Mouse (Mus musculus) hindbrain, embryonic 14.5 days (tissue): ENCODE results near the gene Kirrel2. TPM values are rescaled to one million over a fixed set of nuclear protein-coding genes. Genes with fewer than 3 reads are reported as not detected.

Experiments
- ATAC-seq: fragments of 200-750 bp; cut with Nextera tagmentation; 2 replicates; pipeline ENCODE4 v1.8.0; 2017; ENCODE audit warnings: moderate number of reproducible peaks, mild to moderate bottlenecking, moderate TSS enrichment, moderate library complexity; ENCODE audit not compliant: low FRiP score
- DNase-seq: peaks from one replicate; pipeline ENCODE4 v3.0.0-alpha.2; 2015; ENCODE audit warnings: low spot score
- H3K27ac ChIP-seq: fragments of 300-500 bp; sonication (generic); 2 replicates; pipeline ENCODE4 v1.5.1; 2014; ENCODE audit warnings: mild to moderate bottlenecking, moderate library complexity
- H3K27me3 ChIP-seq: fragments of 300-500 bp; sonication (generic); 2 replicates; pipeline ENCODE4 v1.6.1; 2014; ENCODE audit warnings: mild to moderate bottlenecking, low read length, mixed read lengths; ENCODE audit not compliant: control insufficient read depth, insufficient read depth
- H3K36me3 ChIP-seq: fragments of 300-500 bp; sonication (generic); replicated peaks from 2 replicates; pipeline ENCODE4 v1.6.1; 2014; ENCODE audit not compliant: control insufficient read depth, insufficient read depth
- H3K4me1 ChIP-seq: fragments of 300-500 bp; sonication (generic); replicated peaks from 2 replicates; pipeline ENCODE4 v1.6.1; 2014; ENCODE audit warnings: antibody characterized with exemption, low read length, mixed read lengths; ENCODE audit not compliant: control insufficient read depth, insufficient read depth
- H3K4me2 ChIP-seq: fragments of 300-500 bp; sonication (generic); replicated peaks from 2 replicates; pipeline ENCODE4 v1.6.1; 2014; ENCODE audit warnings: mild to moderate bottlenecking, moderate library complexity
- H3K4me3 ChIP-seq: fragments of 300-500 bp; sonication (generic); replicated peaks from 2 replicates; pipeline ENCODE4 v1.5.1; 2014; ENCODE audit warnings: mild to moderate bottlenecking, low read length
- H3K9ac ChIP-seq: fragments of 300-500 bp; sonication (generic); 2 replicates; pipeline ENCODE4 v1.6.1; 2014
- H3K9me3 ChIP-seq: fragments of 300-500 bp; sonication (generic); 2 replicates; pipeline ENCODE4 v1.6.1; 2016; ENCODE audit warnings: low read length; ENCODE audit not compliant: control insufficient read depth
- WGBS: fragments of 180-500 bp; shearing (Covaris S2); extraction: QIAGEN DNeasy Blood & Tissue Kit; methylation state at CpG from one replicate; pipeline ENCODE4 v1.1.7; 2014; 5-methylcytosine and 5-hydroxymethylcytosine counted together
- polyA plus RNA-seq: library from polyadenylated mRNA; unstranded; fragments of >200 nt; fragmentation: Nextera tagmentation; extraction: Ambion mirVana; gene quantifications from 2 replicates; pipeline ENCODE4 v1.2.1, GENCODE M21; 2014

Gene Kirrel2
- polyA plus RNA-seq, 1 experiment from 2014 or later: 1.8 TPM

DNA sequence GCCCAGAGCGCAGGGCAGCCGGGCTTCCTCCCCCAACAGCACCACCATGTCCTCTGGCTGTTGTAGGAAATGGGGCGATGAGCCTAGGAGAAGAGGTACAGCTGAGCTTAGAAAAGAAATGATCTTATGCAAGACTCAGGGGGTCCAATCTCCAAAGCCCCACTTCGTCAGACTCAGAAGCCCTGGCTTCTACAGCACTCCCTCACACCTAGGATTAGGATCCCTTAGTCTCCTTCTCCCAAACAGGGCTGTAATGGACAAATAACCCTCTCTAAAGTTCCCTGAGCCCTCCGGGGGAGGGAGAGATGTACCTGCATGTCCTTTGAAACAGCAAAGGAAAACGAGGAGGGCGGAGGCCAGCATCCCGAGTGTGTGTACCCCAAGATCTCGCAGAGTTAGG is 1.0 kb downstream of the Kirrel2 start:
- WGBS: 1% methylated on average over 9 of the region's 9 CpGs
- peaks cover 76% of the 10 kb centered on the region for H3K27me3 ChIP-seq
- H3K4me2 ChIP-seq: peak overlapping the region; percentile 52
- no peaks in the 10 kb centered on the region for H3K36me3 ChIP-seq
- H3K9me3 ChIP-seq: no peaks in the 10 kb centered on the region
- 0 out of 2 replicates have a peak overlapping the region, but pooled peaks have one; percentile 4 for H3K9ac ChIP-seq
- H3K4me1 ChIP-seq: peaks cover 22% of the 10 kb centered on the region
- ATAC-seq: no peak
- H3K4me3 ChIP-seq: peak overlapping the region; percentile 22
- DNase-seq: no peak
- no peak overlapping the region for H3K27ac ChIP-seq

DNA sequence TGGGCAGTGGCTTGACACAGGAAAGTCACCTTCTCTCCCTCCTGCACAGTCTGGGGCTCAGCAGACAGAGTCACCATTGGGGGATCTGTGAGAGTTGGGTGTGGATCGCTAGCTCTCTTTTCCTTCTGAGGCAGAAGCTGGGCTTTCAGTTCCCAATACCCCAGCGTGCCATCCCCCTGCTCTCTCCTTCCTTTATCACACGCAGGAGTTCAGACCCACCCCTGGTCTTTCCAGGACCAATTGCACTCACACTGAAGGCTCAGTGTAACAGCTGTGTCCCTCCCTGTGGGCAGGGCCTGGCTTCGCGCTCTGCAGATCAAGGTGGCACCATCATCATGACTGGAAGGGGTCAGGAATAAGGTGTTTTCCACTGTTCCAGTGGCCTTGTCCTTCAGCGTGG is 3.2 kb downstream of the Kirrel2 start:
- no peak overlapping the region for H3K4me3 ChIP-seq
- WGBS: 6% methylated on average over 6 of the region's 6 CpGs
- H3K9ac ChIP-seq: no peak overlapping the region
- DNase-seq: no peak
- H3K27me3 ChIP-seq: peaks cover 60% of the 10 kb centered on the region
- H3K27ac ChIP-seq: no peak overlapping the region
- H3K9me3 ChIP-seq: no peaks in the 10 kb centered on the region
- H3K36me3 ChIP-seq: no peaks in the 10 kb centered on the region
- H3K4me2 ChIP-seq: peak overlapping the region; percentile 40
- ATAC-seq: no peak
- peaks cover 22% of the 10 kb centered on the region for H3K4me1 ChIP-seq

DNA sequence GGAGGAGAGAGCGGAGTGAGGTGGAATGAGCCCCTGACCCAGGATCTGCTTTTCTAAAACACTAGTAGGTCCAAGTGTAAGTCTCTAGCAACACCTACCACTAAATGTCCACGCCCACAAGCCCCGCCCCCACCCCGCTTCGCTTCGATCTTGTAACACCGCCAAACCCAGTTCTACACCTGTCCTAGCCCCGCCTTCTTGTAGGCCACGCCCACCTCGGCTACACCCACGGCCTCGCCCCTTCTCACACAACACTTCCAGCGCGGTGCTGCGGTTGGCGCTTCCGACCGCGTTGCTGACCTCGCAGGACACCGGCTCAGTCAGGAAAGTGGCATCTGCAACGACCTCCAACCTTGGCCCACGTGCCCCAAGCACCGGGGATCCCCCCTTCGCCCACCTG is 3.7 kb downstream of the Kirrel2 start:
- Histone ChIP-seq H3K4me2 (peak overlapping the region; percentile 40), H3K4me1 (peaks cover 22% of the 10 kb centered on the region), H3K27me3 (peaks cover 57% of the 10 kb centered on the region), H3K27ac (no peak overlapping the region), H3K36me3 (no peaks in the 10 kb centered on the region), H3K9me3 (no peaks in the 10 kb centered on the region), H3K9ac (no peak overlapping the region; the same call in 1 of the 2 replicates), H3K4me3 (peak overlapping the region; percentile 17)
- no peak for ATAC-seq
- DNase-seq: no peak
- 3% methylated on average over 25 of the region's 25 CpGs for WGBS

DNA sequence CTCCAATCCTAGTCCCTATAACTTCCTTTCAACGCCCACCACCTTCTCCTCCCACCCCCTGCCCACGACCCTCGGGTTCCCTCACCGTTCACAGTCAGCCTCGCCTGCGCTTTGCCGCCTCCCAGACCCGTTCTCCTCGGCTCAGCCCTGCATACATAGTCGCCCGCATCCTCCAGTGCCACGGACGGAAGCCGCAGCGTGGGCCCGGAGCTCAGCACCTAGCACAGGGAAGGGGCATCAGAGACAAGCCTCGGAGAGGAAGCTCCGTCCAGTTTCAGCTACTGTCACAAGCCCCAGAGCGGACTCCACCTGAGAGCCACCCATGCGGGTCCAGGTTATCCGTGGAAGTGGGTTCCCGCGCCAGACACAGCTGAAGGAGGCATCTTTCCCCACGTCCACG is 4.2 kb downstream of the Kirrel2 start:
- no peak for DNase-seq
- ATAC-seq: no peak
- Histone ChIP-seq H3K27me3 (peaks cover 57% of the 10 kb centered on the region), H3K27ac (no peak overlapping the region), H3K4me2 (peak overlapping the region; percentile 40), H3K4me3 (peak overlapping the region; percentile 17), H3K4me1 (peaks cover 21% of the 10 kb centered on the region), H3K36me3 (no peaks in the 10 kb centered on the region), H3K9ac (no peak overlapping the region; the same call in 1 of the 2 replicates), H3K9me3 (no peaks in the 10 kb centered on the region)
- WGBS: 15% methylated on average over 25 of the region's 25 CpGs

DNA sequence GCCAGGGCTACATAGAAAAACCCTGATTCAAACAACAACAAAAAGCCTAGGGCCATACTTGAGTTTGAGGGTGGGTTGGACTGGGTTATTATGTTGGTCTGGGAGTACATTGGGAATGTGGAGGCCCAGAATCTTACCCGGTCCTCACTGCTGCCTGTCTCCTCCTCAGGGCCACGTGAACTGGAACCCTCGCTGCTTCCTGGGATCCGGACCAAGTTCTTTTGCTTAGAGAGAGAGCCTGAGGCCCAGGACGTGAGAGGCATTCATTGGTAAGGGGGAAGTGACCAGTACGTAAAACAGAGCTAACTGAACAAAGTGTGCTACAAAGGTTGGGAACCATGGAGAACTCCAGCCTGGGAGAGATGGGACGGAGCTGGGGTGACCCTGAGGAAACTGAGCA is 7.2 kb downstream of the Kirrel2 start:
- no peak overlapping the region for H3K9ac ChIP-seq
- H3K9me3 ChIP-seq: no peaks in the 10 kb centered on the region
- peaks cover 9% of the 10 kb centered on the region; the same call in 1 of the 2 replicates for H3K4me1 ChIP-seq
- H3K4me3 ChIP-seq: no peak overlapping the region
- H3K27me3 ChIP-seq: peaks cover 31% of the 10 kb centered on the region
- no peak overlapping the region for H3K4me2 ChIP-seq
- DNase-seq (no peak), ATAC-seq (no peak)
- no peak overlapping the region for H3K27ac ChIP-seq
- WGBS: 80% methylated on average over 7 of the region's 7 CpGs
- no peaks in the 10 kb centered on the region for H3K36me3 ChIP-seq

DNA sequence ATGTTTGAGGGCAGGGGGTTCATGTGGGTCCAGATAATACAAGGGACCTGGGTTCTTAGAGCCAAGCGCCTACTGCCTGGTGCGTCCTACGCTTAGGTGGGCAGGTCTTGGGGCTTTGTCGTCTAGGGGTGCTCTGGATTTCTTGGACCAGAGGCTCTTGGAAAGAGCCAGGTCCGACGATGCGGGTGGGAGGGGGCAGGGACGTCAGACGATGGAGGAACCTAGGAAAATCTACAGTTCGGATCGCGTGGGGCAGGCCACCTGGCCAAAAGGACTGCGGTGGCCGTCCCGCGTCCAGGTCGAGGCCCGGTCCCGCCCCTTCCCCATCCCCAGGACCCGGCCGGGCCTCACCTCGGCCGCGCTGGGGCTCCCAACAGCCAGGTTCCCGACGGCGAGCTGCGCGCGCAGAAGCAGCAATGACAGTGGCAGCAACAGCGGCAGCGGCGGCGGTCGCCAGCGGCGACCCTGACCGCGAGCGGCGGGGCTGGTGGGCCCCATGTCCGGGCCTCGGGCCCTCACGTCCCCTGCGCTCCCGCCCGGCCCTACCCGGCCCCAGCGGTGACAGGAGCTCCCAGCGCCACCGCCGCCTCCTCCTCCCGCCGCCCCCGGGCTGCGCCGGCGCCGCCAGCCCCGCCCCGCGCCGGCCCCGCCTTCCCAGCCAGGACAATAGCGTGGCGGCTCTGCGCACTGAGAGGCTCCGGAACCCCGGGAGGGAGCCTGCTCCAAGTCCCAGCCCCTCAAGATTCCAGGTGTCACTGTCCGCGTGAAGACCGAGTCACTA is 12.3 kb downstream of the Kirrel2 start, which contains the start of gene Aplp1:
Gene Aplp1, minus strand, starts transcription at position 565 of the 781 bp plus-strand sequence.
- ATAC-seq (peak; percentile 84), DNase-seq (peak; percentile 82)
- Histone ChIP-seq H3K9ac (peak within 1 kb of the TSS; percentile 98), H3K36me3 (peaks cover 32% of the 10 kb centered on the region), H3K27me3 (no peaks in the 10 kb centered on the region), H3K27ac (peak within 1 kb of the TSS; percentile 99), H3K4me3 (peak within 1 kb of the TSS; percentile 92), H3K4me2 (peak within 1 kb of the TSS; percentile 82), H3K4me1 (peaks cover 25% of the 10 kb centered on the region; the same call in 1 of the 2 replicates), H3K9me3 (no peaks in the 10 kb centered on the region)
- under 1% methylated on average over 53 of the region's 72 CpGs for WGBS

DNA sequence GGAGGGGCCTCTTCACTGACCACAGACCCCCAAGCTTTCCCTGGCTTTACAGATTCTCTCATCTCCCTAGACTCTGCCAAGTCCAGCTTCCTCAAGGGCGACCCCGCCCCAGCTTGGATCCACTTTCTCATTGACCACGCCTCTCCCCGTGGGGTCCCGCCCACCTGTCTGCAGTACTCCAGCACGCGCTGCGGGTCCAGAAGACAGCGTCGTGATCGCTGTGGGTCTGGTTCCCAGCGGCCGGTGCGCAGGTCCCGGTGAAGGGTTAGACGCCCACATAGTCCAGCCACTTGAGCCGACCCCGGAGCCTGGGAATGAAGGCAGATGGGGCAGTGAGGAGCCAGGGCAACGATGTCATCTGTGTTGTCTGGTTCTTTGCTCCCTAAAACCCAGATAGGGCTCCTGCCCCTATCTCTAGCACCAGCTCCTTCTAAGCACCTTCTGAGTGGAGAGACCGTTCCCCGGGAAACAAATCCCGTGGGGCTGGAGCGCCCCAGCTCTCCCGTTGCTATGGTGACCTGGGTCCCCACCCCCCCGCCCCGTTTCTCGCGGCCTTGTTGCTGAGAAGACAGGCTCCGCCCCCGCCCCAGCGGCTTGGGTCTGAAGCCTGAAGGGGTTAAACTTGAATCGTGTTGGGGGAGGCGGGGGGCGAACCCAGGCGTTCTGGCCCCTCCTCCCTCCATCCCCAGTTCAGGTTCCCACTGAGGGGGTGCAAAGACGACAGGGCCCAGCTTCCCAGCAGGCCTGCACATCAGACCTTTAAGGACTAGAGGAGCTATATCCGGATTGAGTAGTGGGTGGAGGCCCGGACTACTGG is 13.1 kb downstream of the Kirrel2 start:
- H3K4me1 ChIP-seq: peaks cover 25% of the 10 kb centered on the region; the same call in 1 of the 2 replicates
- under 1% methylated on average over 38 of the region's 38 CpGs for WGBS
- H3K36me3 ChIP-seq: peaks cover 40% of the 10 kb centered on the region
- peak overlapping the region; percentile 92 for H3K4me3 ChIP-seq
- H3K27me3 ChIP-seq: no peaks in the 10 kb centered on the region
- H3K9ac ChIP-seq: peak overlapping the region; percentile 98
- ATAC-seq (peak; percentile 68), DNase-seq (peak; percentile 78)
- H3K27ac ChIP-seq: peak overlapping the region; percentile 99
- peak overlapping the region; percentile 82 for H3K4me2 ChIP-seq
- H3K9me3 ChIP-seq: no peaks in the 10 kb centered on the region

DNA sequence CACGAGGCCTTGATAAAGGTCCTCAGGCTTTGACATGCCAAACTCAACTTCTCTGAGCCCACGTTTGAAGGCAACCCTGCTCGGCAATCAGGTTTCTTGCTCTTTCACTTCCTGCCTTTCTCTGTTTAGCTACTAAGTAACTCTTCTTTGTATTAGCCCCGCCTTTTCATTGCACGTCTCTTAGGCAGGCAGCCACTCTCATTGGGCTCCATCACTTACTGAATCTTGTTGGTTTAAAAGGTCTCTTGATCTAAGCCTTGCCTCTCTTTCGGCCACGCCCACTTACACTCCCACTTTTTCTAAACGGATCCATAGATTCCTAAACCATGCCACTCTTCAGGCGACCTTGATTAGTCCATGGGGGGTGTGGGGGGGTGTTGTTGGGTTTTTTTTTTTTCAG is 13.8 kb downstream of the Kirrel2 start:
- Histone ChIP-seq H3K4me2 (peak overlapping the region; percentile 82), H3K9me3 (no peaks in the 10 kb centered on the region), H3K4me3 (peak overlapping the region; percentile 92), H3K27ac (peak overlapping the region; percentile 99), H3K4me1 (peaks cover 25% of the 10 kb centered on the region; the same call in 1 of the 2 replicates), H3K9ac (peak overlapping the region; percentile 98; the same call in 1 of the 2 replicates), H3K27me3 (no peaks in the 10 kb centered on the region), H3K36me3 (peaks cover 47% of the 10 kb centered on the region)
- WGBS: 17% methylated on average over 9 of the region's 9 CpGs
- no peak for DNase-seq
- ATAC-seq: no peak

DNA sequence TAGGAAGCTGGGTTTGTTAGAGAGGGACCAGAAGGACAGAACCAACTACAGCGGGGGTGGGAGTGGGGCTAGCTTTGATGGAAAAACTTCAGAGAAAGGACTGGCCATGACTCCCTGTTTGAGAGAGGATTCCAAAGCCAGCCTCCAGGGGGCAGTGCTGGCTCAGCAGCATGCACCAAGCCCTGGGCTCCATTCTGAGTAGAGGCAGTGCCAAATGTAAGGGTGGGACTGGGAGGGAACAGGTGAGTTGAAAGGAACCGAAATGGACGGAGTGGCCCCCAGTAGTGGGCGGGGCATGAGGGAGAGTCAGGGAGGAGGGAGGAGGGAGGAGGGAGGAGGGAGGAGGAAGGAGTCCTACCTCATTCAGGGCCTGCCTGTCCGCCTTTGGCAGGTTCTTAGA is 16.8 kb downstream of the Kirrel2 start:
- Histone ChIP-seq H3K4me1 (peaks cover 16% of the 10 kb centered on the region; the same call in 1 of the 2 replicates), H3K27me3 (no peaks in the 10 kb centered on the region), H3K36me3 (peaks cover 76% of the 10 kb centered on the region), H3K4me3 (no peak overlapping the region), H3K9ac (no peak overlapping the region), H3K9me3 (no peaks in the 10 kb centered on the region), H3K4me2 (no peak overlapping the region), H3K27ac (no peak overlapping the region)
- 33% methylated on average over 2 of the region's 5 CpGs for WGBS
- DNase-seq (peak; percentile 72), ATAC-seq (no peak)
